12 mouse cellular contexts compared by ENCODE assay signal in genomic region chr13:57984163-57984562, GRCm38 (mm10).
DNase-seq lines count a peak whose midpoint lies in the region; ATAC-seq and TF ChIP-seq lines count a peak whose summit lies in the region.
"Had no signal": no experiment of that assay in that cellular context is flagged by ENCODE, and none has a peak within 500 bp of the region (broad histone marks: within the 10 kb centered on the region; RNA-seq: fewer than 3 reads in every experiment).

No protein-coding gene starts in this region.

- H3K27me3 ChIP-seq in heart, embryonic 10.5 days (ENCODE audit: insufficient read depth, poor library complexity, severe bottlenecking), result no peaks in the 10 kb centered on the region; the same call in 1 of the 2 replicates
- no peaks in the 10 kb centered on the region for H3K27me3 ChIP-seq in heart, adult 2 months (ENCODE audit: control insufficient read depth, insufficient read depth, low read length)
- no peaks in the 10 kb centered on the region for H3K27me3 ChIP-seq in liver, embryonic 13.5 days
- no peaks in the 10 kb centered on the region for H3K27me3 ChIP-seq in liver, embryonic 11.5 days (replicated peaks; ENCODE audit: control insufficient read depth, insufficient read depth, low read length)
- no peaks in the 10 kb centered on the region for H3K27me3 ChIP-seq in intestine, postnatal 0 days (replicated peaks; ENCODE audit: control insufficient read depth, insufficient read depth, low read length)
- H3K27me3 ChIP-seq: limb, embryonic 12.5 days; midbrain, embryonic 12.5 days had no signal

- intact Hi-C loops in heart, adult 2 months (cut with DNase I), result no loop called here

- DNase-seq in heart, embryonic 10.5 days (ENCODE audit: low spot score), result no peak
- no peak for DNase-seq in heart, adult 2 months
- no peak for DNase-seq in liver, embryonic 13.5 days
- no peak for DNase-seq in liver, embryonic 11.5 days (ENCODE audit: low spot score)
- peak; percentile 45 for DNase-seq in ZHBTc4 (ENCODE audit: low read depth, low spot score)
- DNase-seq in left cerebral cortex, adult 18-20 months (ENCODE audit: low spot score in 2 of 2), result no peak
- DNase-seq: gastrocnemius, postnatal 25 days had no signal

- no peak overlapping the region for H3K9ac ChIP-seq in heart, adult 2 months (ENCODE audit: low read depth, low read length)
- H3K9ac ChIP-seq in liver, embryonic 13.5 days, result no peak overlapping the region
- H3K9ac ChIP-seq in liver, embryonic 11.5 days (ENCODE audit: low read depth, low read length), result no peak overlapping the region
- H3K9ac ChIP-seq in intestine, postnatal 0 days (ENCODE audit: low read depth, low read length), result no peak overlapping the region
- H3K9ac ChIP-seq: limb, embryonic 12.5 days; midbrain, embryonic 12.5 days had no signal

- WGBS in heart, embryonic 10.5 days, result 50% methylated on average over 8 of the region's 8 CpGs
- WGBS in heart, adult 2 months, result 69% methylated on average over 8 of the region's 8 CpGs
- WGBS in liver, embryonic 13.5 days (ENCODE audit: insufficient replicate concordance), result 51% methylated on average over 8 of the region's 8 CpGs
- 51% methylated on average over 8 of the region's 8 CpGs for WGBS in liver, embryonic 11.5 days
- 52% methylated on average over 8 of the region's 8 CpGs for WGBS in intestine, postnatal 0 days

- no peaks in the 10 kb centered on the region for H3K79me2 ChIP-seq in heart, adult 2 months (replicated peaks; ENCODE audit: control insufficient read depth, insufficient read depth, low read length)

- H3K27ac ChIP-seq in heart, embryonic 10.5 days, result peak overlapping the region; percentile 59; the same call in 1 of the 2 replicates
- H3K27ac ChIP-seq in heart, adult 2 months, result no peak overlapping the region
- no peak overlapping the region for H3K27ac ChIP-seq in liver, embryonic 13.5 days
- H3K27ac ChIP-seq in liver, embryonic 11.5 days (ENCODE audit: low read depth, low read length), result no peak overlapping the region
- H3K27ac ChIP-seq in intestine, postnatal 0 days (ENCODE audit: low read depth, low read length), result no peak overlapping the region
- H3K27ac ChIP-seq: limb, embryonic 12.5 days; midbrain, embryonic 12.5 days had no signal

- TF ChIP-seq POLR2A in heart, adult 2 months (IDR thresholded peaks at IDR 0.05; ENCODE audit: insufficient read depth, low read depth, low read length), result no peak

- H3K4me3 ChIP-seq in heart, embryonic 10.5 days, result no peak overlapping the region
- H3K4me3 ChIP-seq in heart, adult 2 months, result no peak overlapping the region
- H3K4me3 ChIP-seq in liver, embryonic 13.5 days (replicated peaks), result no peak overlapping the region
- no peak overlapping the region for H3K4me3 ChIP-seq in liver, embryonic 11.5 days (ENCODE audit: low read depth, low read length)
- no peak overlapping the region for H3K4me3 ChIP-seq in intestine, postnatal 0 days (ENCODE audit: low read depth, low read length)
- H3K4me3 ChIP-seq: erythroblast, embryonic 14.5 days; limb, embryonic 12.5 days; midbrain, embryonic 12.5 days had no signal

- ATAC-seq in liver, embryonic 13.5 days (ENCODE audit: low read depth), result peak; percentile 23; the same call in 1 of the 2 replicates
- no peak for ATAC-seq in liver, embryonic 11.5 days (replicated peaks; ENCODE audit: low FRiP score)
- ATAC-seq in intestine, postnatal 0 days, result no peak
- no peak for ATAC-seq in megakaryocyte-erythroid progenitor cell, adult 5-6 weeks (replicated peaks; ENCODE audit: low FRiP score, low TSS enrichment, poor library complexity, severe bottlenecking)

- TF ChIP-seq EP300 in heart, adult 2 months (IDR thresholded peaks at IDR 0.05; ENCODE audit: insufficient read depth, low read depth, low read length), result no peak

- H3K36me3 ChIP-seq in heart, embryonic 10.5 days, result no peaks in the 10 kb centered on the region
- H3K36me3 ChIP-seq in heart, adult 2 months (ENCODE audit: control insufficient read depth, insufficient read depth, low read length), result no peaks in the 10 kb centered on the region
- H3K36me3 ChIP-seq in liver, embryonic 13.5 days, result no peaks in the 10 kb centered on the region
- no peaks in the 10 kb centered on the region for H3K36me3 ChIP-seq in liver, embryonic 11.5 days (ENCODE audit: control insufficient read depth, insufficient read depth, low read length)
- H3K36me3 ChIP-seq in intestine, postnatal 0 days (ENCODE audit: control insufficient read depth, insufficient read depth), result no peaks in the 10 kb centered on the region
- H3K36me3 ChIP-seq: limb, embryonic 12.5 days; midbrain, embryonic 12.5 days had no signal

- H3K4me2 ChIP-seq in liver, embryonic 13.5 days, result no peak overlapping the region
- H3K4me2 ChIP-seq in liver, embryonic 11.5 days, result no peak overlapping the region
- no peak overlapping the region for H3K4me2 ChIP-seq in intestine, postnatal 0 days (replicated peaks; ENCODE audit: low read depth)
- H3K4me2 ChIP-seq: limb, embryonic 12.5 days; midbrain, embryonic 12.5 days had no signal

- no peaks in the 10 kb centered on the region for H3K9me3 ChIP-seq in heart, embryonic 10.5 days
- no peaks in the 10 kb centered on the region for H3K9me3 ChIP-seq in liver, embryonic 13.5 days (replicated peaks)
- no peaks in the 10 kb centered on the region for H3K9me3 ChIP-seq in liver, embryonic 11.5 days (ENCODE audit: control insufficient read depth, low read length)
- H3K9me3 ChIP-seq in intestine, postnatal 0 days (ENCODE audit: control insufficient read depth), result no peaks in the 10 kb centered on the region
- H3K9me3 ChIP-seq: limb, embryonic 12.5 days; midbrain, embryonic 12.5 days had no signal

- H3K4me1 ChIP-seq in heart, embryonic 10.5 days, result peaks cover 41% of the 10 kb centered on the region
- no peaks in the 10 kb centered on the region; the same call in 1 of the 2 replicates for H3K4me1 ChIP-seq in heart, adult 2 months (ENCODE audit: control insufficient read depth, insufficient read depth, low read length)
- 0 out of 2 replicates have a peak, but pooled peaks cover 11% of the 10 kb centered on the region for H3K4me1 ChIP-seq in liver, embryonic 13.5 days (replicated peaks)
- H3K4me1 ChIP-seq in liver, embryonic 11.5 days (replicated peaks; ENCODE audit: control insufficient read depth, insufficient read depth, low read length), result 0 out of 2 replicates have a peak, but pooled peaks cover 2% of the 10 kb centered on the region
- H3K4me1 ChIP-seq in intestine, postnatal 0 days (replicated peaks; ENCODE audit: control insufficient read depth, insufficient read depth, low read length), result no peaks in the 10 kb centered on the region

- no peak for TF ChIP-seq CTCF in heart, adult 2 months (IDR thresholded peaks at IDR 0.05)
- peak; percentile 25 for TF ChIP-seq CTCF in intestine, postnatal 0 days (IDR thresholded peaks at IDR 0.05; ENCODE audit: low read depth)
